Mouse (Mus musculus) heart, embryonic 10.5 days (tissue): ENCODE measurements at regions not wholly inside any gene's neighbourhood (a gene's known extent, or its start where the extent isn't known, plus 50 kb on each side); places are given as distances from the start of the nearest gene placed in this dataset.

Source experiments
- DNase-seq: peaks from one replicate; pipeline ENCODE4 v3.0.0-alpha.2; 2017; ENCODE audit warnings: low spot score
- H3K27ac ChIP-seq: fragments of 300-500 bp; sonication (generic); 2 replicates; pipeline ENCODE4 v1.5.1; 2016; ENCODE audit warnings: mild to moderate bottlenecking
- H3K27me3 ChIP-seq: fragments of 300-500 bp; sonication (generic); 2 replicates; pipeline ENCODE4 v1.6.1; 2016; ENCODE audit warnings: mild to moderate bottlenecking; ENCODE audit not compliant: poor library complexity, insufficient read depth, severe bottlenecking
- H3K36me3 ChIP-seq: fragments of 300-500 bp; sonication (generic); 2 replicates; pipeline ENCODE4 v1.6.1; 2016; ENCODE audit warnings: mild to moderate bottlenecking, moderate library complexity
- H3K4me1 ChIP-seq: fragments of 300-500 bp; sonication (generic); 2 replicates; pipeline ENCODE4 v1.6.1; 2016; ENCODE audit warnings: mild to moderate bottlenecking
- H3K4me3 ChIP-seq: fragments of 300-500 bp; sonication (generic); 2 replicates; pipeline ENCODE4 v1.5.1; 2016; ENCODE audit warnings: mild to moderate bottlenecking, moderate library complexity
- H3K9me3 ChIP-seq: fragments of 300-500 bp; sonication (generic); 2 replicates; pipeline ENCODE4 v1.6.1; 2016; ENCODE audit warnings: mild to moderate bottlenecking, moderate library complexity
- WGBS: fragments of 180-500 bp; shearing (Covaris S2); methylation state at CpG from one replicate; pipeline ENCODE4 v1.1.7; 2016; 5-methylcytosine and 5-hydroxymethylcytosine counted together

GRCm38 (mm10) chr13:41541139-41541538 is 54.0 kb upstream of the Nedd9 start:
- 46% methylated on average over 3 of the region's 3 CpGs for WGBS
- H3K4me1 ChIP-seq = peaks cover 7% of the 10 kb centered on the region; the same call in 1 of the 2 replicates
- DNase-seq = peak; percentile 72
- no peaks in the 10 kb centered on the region for H3K27me3 ChIP-seq
- H3K9me3 ChIP-seq = no peaks in the 10 kb centered on the region
- H3K27ac ChIP-seq = no peak overlapping the region
- no peaks in the 10 kb centered on the region for H3K36me3 ChIP-seq
- no peak overlapping the region for H3K4me3 ChIP-seq

DNA sequence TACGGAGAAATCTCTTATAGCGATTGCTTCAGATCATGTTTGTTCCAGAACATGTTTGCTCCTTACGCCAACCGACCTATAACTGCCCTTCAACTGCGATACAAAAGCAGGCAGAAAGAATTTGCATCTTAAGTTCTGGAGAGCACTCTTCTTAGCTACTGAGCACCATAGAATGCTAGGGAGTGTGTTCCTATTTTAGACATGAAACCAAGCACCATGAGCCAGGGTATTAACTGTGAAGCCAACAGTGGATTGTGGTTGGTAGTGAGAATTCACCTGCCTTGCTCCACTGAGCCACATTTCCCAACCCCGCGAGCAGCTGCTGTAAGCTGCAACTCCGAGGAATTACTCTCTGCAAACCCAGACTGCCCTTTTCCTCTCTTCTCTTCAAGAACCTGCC is 58.9 kb upstream of the Nedd9 start:
- no peak overlapping the region for H3K4me3 ChIP-seq
- H3K27me3 ChIP-seq = no peaks in the 10 kb centered on the region
- no peak for DNase-seq
- no peak overlapping the region for H3K27ac ChIP-seq
- no peaks in the 10 kb centered on the region for H3K9me3 ChIP-seq
- WGBS = 90% methylated on average over 8 of the region's 8 CpGs
- H3K36me3 ChIP-seq = no peaks in the 10 kb centered on the region
- H3K4me1 ChIP-seq = peaks cover 7% of the 10 kb centered on the region; the same call in 1 of the 2 replicates

DNA sequence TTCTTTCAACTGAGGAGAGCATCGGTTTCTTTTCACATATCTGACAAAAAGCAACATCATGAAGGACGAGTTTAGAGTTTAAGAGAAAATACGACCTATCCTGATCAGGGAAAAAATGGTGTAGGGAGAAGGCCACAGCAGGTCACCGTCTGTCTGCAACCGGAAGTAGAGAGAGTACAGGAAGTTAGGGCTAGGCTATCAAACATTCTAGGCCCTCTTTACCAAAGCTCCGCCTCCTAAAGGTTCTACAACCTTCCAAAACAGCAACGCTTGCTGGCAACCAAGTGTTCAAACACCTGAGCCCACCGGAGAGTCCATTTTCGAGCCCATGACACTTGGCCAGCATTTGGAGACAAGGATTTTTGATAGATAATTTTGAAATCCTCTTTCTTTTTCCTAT is 59.2 kb upstream of the Tmem170b start:
- H3K9me3 ChIP-seq = no peaks in the 10 kb centered on the region
- no peaks in the 10 kb centered on the region for H3K27me3 ChIP-seq
- no peak overlapping the region for H3K27ac ChIP-seq
- H3K4me1 ChIP-seq = peaks cover 7% of the 10 kb centered on the region; the same call in 1 of the 2 replicates
- H3K4me3 ChIP-seq = no peak overlapping the region
- H3K36me3 ChIP-seq = no peaks in the 10 kb centered on the region
- 84% methylated on average over 9 of the region's 9 CpGs for WGBS
- DNase-seq = no peak

- DNase-seq = no peak
- Histone ChIP-seq H3K4me1 (0 out of 2 replicates have a peak, but pooled peaks cover 4% of the 10 kb centered on the region), H3K9me3 (no peaks in the 10 kb centered on the region), H3K27ac (no peak overlapping the region), H3K4me3 (no peak overlapping the region), H3K36me3 (no peaks in the 10 kb centered on the region), H3K27me3 (no peaks in the 10 kb centered on the region)
- 85% methylated on average over 6 of the region's 6 CpGs for WGBS
Observed at GRCm38 (mm10) chr13:41549283-41549682, 56.4 kb upstream of the Tmem170b start.

DNA sequence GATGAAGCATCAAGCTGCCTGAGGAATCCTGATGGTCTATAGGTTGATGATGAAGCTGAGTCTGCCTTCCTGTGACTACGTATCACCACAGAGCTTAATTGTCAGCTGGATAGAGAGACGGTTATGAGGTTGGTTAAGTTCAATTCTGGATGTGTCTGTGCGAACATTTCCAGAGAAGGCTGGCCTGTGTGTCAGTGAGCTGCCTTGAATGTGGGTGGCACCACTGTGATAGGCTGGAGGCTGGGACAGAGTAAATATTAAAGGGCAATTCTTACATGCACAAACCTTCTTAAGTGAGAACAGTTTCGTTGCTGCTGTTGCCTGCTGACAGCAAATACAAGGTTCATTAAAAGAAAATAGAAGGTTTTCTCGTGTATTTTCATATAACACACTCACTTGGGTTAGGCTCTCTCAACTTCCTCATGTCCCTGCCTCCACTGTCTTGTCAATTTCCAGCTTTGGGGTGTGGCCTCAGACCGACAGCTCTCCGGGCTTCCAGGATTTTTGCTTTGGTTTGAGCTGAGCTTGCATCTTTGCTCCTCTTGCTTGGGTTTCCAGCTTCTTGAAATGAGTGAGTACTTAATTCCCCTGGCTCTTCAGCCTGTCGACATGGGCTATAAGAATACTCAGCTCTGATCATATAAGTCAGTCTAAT is 55.3 kb upstream of the Tmem170b start:
- WGBS = 70% methylated on average over 8 of the region's 8 CpGs
- no peaks in the 10 kb centered on the region for H3K36me3 ChIP-seq
- DNase-seq = no peak
- H3K4me1 ChIP-seq = no peaks in the 10 kb centered on the region
- no peaks in the 10 kb centered on the region for H3K27me3 ChIP-seq
- no peak overlapping the region for H3K4me3 ChIP-seq
- H3K9me3 ChIP-seq = no peaks in the 10 kb centered on the region
- no peak overlapping the region for H3K27ac ChIP-seq

DNA sequence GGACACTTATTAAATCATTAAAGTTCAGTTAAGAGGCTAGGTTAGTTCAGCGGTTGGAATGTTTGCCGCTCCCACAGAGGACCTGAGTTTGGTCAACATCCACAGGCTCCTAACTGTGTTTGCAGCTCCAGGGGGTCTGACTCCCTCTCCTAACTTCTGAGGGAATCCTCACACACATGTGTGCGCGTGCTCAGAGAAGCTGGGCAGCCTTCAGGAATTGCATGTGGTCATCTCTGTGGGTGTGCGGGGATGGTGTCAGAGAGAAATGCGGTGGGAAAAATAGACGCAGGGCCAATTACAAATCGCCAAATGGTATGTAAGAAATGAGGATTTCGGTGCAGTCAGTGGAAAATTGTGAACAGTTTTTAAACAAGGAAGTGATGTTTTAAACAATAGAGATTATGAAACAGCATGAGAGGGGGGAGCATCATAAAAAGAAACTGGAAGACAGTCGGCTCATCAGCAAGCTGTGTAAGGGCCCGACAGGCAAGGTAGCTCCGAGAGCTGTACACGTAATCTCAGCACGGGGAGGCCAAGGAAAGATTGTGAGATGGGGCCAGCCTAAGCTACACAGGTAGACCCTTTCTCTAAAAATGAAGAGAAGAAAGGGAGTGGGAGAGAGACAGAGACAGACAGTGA is 53.9 kb upstream of the Tmem170b start:
- H3K4me1 ChIP-seq = 0 out of 2 replicates have a peak, but pooled peaks cover 2% of the 10 kb centered on the region
- no peak overlapping the region for H3K27ac ChIP-seq
- no peak for DNase-seq
- WGBS = 84% methylated on average over 14 of the region's 14 CpGs
- H3K4me3 ChIP-seq = no peak overlapping the region
- H3K9me3 ChIP-seq = no peaks in the 10 kb centered on the region
- H3K36me3 ChIP-seq = no peaks in the 10 kb centered on the region
- H3K27me3 ChIP-seq = no peaks in the 10 kb centered on the region

GRCm38 (mm10) chr13:41554401-41554800 is 51.3 kb upstream of the Tmem170b start:
- no peaks in the 10 kb centered on the region for H3K9me3 ChIP-seq
- H3K4me3 ChIP-seq = no peak overlapping the region
- 72% methylated on average over 7 of the region's 7 CpGs for WGBS
- no peaks in the 10 kb centered on the region for H3K36me3 ChIP-seq
- H3K4me1 ChIP-seq = 0 out of 2 replicates have a peak, but pooled peaks cover 2% of the 10 kb centered on the region
- DNase-seq = no peak
- no peaks in the 10 kb centered on the region for H3K27me3 ChIP-seq
- H3K27ac ChIP-seq = no peak overlapping the region
